Mouse (Mus musculus): Measurements from ENCODE around the gene Gm5447.

- TF ChIP-seq CTCF (IDR thresholded peaks at IDR 0.05; ENCODE audit: borderline replicate concordance, control insufficient read depth, extremely low read depth, insufficient read depth, low read length, poor library complexity) (no peak), POLR2A (IDR thresholded peaks at IDR 0.05; ENCODE audit: control insufficient read depth, extremely low read depth, insufficient read depth, low read length, poor library complexity) (no peak)
These were observed 23.7 kb downstream of the Gm5447 start for GRCm38 (mm10) chr13:30997526-30998253.
